Mouse (Mus musculus) heart, postnatal 0 days (tissue): ENCODE measurements at regions not wholly inside any gene's neighbourhood (a gene's known extent, or its start where the extent isn't known, plus 50 kb on each side); places are given as distances from the start of the nearest gene placed in this dataset.

ENCODE experiments used
- CTCF ChIP-seq: IDR thresholded peaks from 2 replicates; pipeline ENCODE4 v1.5.1; 2016; ENCODE audit warnings: antibody characterized with exemption, control low read depth, low read depth
- EP300 ChIP-seq: IDR thresholded peaks from 2 replicates; pipeline ENCODE4 v1.6.1; 2016; ENCODE audit warnings: antibody characterized with exemption, low read depth

- TF ChIP-seq CTCF (no peak), EP300 (no peak)
These were observed 262.3 kb downstream of the Rps15a start for GRCm38 (mm10) chr7:117853716-117854115.
